Mouse (Mus musculus) adrenal gland, adult (tissue): ENCODE data around the gene Fbxw11.

Experiments
- DNase-seq, 2 experiments: peaks; one replicate each; pipeline ENCODE4 v3.0.0; 2022 to 2023; ENCODE audit warnings: low spot score in 1 of 2; ENCODE audit not compliant: inconsistent age in 2 of 2

Gene Fbxw11

DNA sequence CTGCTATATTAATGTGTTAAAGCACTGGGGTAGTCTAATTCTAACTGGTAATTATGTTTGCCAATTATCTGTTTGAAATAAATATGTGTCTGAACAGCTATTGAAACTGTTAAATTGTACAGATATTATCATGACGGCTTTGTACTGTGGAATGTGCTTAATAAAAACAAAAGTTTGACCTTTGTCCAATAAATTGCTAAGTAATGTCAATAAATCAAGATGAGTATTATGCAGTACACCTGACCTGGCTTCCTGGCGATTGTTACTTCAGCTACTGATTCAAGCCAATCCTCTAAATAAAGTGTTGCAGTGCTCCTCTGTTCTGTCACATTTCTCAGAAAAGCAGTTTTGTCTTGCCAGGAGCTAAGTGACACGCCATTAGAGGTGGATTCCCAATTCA, 104.0 kb downstream of the Fbxw11 start:
- DNase-seq, result no peak

DNA sequence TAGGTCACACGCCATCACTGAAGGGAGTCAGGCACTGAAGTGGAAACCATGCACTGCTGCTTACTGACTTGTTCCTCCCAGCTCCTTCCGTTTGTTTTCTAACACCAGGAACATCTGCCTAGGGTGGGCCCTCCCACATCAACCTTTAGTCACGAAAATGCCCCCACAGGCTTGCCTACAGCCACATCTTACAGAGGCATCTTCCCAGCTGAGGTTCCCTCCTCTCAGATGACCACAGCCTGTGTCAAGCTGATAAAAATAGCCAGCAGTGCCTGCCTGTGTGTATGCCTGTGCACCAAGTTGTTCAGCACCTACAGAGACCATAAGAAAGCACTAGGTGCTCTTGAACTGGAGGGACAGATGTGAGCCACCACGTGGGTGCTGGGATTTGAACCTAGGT, 106.3 kb downstream of the Fbxw11 start:
- no peak for DNase-seq

DNA sequence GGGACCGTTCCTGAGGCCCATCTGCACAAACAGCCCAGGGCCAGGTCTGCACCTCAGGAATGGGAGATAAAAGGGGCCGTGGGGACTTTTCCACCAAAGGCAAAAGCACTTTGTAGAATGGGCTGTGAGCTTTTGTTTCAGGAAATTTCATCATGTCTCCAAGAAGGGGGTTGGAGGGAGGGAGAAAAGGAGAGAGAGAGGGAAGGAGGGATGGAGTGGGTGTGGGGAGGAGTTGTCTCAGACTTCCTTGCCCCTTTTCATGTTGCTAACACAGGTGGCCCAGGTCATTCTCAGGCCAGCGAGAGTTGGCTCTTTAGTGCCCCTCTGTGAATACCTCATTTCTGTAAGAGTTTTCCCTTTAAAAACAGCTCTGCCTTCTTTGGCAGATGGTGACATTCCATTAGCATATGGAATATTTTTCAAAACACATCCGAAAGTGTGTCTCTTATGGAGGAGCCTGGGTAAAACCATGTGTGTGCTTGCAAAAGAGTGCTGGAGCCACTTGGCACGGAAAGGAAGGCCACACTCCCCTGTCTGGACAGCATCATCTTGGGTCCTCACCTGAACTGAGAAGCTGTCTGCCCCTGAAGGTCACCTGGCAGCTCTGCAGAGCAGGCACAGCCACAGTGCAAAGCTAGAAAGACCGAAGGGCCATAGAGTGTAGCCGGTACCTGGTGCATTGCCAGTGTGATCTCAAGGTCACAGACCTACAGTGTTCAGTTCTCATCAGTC, 109.5 kb downstream of the Fbxw11 start:
- DNase-seq, result no peak

DNA sequence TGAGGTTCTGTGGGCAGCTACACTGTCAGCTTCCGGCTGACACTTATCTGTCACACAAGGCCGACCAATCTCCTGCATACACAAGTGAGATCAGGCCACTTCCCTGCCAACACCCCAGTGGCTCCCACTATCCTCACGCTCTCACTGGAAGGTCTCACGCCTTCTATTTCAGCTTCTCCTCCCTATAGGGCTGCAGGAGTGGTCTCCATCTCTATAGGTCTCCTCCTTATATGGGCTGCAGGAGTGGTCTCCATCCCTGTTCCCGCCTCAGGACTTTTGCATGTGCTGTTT, 110.0 kb downstream of the Fbxw11 start:
- DNase-seq, result no peak

DNA sequence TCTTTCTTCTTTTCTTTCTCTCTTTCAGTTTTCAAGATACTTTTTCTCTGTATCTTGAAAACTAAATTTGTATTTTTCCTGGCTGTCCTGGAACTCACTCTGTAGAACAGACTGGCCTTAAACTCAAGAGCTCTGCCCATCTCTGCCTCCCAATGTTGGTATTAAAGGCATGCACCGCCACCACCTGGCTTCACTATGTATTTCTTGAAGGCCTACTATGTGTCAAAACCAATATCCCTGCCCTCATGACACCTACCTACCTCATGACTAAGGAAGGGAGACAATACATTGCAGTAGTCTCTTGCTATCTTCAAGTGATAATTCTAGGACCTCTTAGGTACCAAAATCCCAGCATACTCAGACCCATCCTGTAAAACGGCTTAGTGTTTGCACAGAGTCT, 110.8 kb downstream of the Fbxw11 start:
- DNase-seq, result no peak

DNA sequence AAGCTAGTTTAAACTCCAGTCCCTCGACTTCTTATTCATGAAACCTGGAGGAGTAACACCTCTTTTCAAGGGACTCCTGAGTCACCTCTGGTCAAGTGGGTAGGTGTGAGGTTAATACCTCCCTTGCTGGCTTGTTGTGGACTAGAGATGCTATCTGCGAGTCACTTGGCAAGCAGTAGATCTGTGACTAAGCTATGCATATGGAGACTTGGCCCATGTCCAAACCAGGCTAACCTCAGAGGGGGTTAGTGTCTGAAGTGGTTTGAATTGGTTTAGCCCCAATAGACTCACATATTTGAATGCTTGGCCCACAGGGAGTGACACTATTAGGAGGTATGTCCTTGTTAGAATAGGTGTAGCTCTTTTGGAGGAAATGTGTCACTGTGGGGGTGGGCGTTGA, 120.2 kb downstream of the Fbxw11 start:
- DNase-seq, result no peak

DNA sequence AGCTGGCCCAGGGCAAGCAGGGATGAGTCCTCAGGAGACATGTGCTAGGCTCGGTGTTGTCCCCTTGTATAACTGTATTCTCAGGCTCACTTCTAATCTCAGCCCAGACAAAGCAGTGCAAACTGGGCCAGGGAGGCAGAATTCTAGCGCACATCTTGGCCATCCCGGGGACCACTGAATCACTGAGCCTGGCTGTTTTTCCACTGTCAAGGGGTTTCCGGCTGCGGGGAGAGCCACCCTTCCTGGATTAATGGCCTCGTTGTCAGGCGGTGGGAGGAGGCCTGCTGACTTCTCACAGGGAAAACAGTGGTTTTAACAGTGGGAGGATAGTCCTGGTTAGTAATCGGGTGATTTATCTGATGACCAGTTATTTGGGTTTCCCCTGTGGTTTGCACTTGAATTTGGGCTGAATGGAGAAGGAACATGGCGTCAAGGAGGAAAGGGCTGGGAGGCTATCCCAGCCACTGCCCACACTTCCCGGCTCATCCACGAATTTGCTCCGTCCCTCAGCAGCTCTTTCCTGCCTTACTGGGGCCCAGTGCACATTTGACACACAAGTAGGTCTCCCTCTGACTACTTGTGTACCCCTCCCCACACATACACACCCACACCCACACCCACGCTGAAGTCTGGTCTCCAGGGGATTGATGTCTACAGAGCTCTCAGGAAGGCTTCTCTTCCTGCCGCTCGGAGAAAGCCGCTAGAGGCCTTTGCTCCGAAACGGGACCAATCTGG, 125.1 kb downstream of the Fbxw11 start:
- peak; percentile 18 to 47 for DNase-seq

DNA sequence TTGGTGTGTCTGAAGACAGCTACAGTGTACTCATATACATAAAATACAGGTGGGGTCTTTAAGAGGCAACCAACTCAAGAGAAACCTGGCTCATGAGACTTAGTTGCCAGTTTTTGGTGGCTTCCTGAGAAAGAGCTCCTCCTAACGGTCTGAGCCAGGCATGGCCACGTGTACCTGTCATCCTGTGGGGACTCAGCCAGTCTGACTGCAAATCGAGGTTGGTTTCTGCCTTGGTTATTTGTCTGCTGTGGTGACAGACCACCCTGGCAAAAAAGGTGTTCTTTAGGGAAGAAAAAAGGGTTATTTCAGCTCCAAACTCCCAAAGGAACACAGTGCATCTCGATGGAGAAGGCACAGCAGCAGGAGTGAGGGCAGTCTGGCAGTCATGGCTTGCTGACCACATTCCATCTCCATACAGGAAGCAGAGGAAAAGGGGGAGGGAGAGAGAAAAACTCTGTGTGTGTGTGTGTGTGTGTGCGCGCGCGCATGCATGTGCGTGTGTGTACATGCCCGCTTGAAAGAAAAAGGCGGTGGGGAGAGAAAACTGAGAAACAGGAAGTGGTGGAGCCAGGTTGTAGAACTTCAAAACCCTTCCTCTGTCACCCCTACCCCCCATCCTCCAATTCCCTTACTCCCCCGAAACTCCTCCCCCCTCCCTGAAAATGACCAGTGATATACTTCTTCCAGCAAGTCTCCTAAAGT, 126.3 kb downstream of the Fbxw11 start:
- DNase-seq, result peak in 1 of 2 experiments; percentile 26

DNA sequence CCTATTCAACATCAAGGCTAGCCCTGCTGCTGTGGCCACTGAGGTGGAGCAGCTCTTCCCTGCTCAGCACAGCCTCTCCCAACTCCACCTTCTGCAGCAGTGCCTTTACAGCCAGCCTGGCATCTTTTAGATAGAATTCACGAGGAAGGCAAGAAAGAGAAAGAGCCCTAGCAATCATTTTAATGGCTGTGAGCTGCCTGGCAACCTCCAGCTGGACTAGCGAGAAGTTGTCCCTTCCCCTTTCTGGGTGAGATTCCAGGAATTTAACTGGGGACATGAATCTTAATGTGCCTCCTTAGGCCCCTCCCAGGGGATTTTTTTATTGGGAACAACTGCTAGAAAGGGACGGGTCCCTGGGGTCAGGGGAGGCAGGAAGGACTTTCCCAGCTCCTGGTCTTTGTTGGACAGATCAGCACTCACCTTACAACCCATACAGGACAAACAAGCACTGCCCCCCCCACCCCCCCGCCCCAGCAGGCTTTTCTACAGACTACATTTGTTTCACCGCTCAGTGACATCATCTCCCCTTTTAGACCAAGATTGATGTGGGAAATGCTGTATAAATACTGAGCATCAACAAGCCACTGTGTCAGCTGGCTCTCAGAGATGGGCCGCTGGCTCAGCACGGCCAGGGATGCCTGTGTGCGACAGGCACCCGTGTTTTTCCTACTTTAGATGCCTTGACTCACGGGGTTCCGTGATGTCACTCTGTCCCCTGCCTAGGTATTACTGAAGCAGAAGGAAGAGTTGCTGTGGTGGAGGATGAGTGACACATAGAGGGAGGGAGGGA, 138.4 kb downstream of the Fbxw11 start:
- DNase-seq, result no peak

DNA sequence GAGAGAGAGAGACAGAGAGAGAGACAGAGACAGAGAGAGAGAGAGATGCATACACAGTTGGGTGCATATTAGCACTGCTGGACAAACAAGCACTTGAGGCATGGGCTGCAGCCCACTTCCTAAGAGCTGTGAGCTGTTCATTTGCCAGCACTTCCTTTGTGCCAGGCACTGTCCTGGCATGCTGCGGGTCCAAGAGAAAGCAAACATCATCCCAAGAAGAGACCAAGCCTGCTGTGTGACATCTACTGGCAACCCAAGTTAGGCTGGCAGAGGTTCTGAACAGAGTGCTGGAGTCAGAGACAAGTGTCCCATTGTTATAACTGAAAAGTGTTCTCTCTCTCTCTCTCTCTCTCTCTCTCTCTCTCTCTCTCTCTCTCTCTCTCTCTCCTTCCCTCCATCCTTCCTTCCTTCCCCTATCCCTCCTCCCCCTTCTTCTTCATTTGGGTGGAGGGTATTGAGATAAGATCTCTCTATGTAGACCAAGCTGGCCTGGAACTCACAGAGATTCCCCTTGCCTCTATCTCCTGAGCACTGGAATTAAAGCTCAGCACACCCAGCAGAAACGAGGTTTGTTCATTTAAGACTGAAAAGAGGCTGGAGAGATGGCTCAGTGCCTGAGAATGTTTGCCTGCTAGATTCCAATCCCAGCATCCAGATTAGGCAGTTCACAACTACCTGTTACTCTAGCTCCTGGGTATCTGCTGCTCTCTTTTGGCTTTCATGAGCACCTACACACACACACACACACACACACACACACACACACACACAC, 139.3 kb downstream of the Fbxw11 start:
- DNase-seq, result no peak

DNA sequence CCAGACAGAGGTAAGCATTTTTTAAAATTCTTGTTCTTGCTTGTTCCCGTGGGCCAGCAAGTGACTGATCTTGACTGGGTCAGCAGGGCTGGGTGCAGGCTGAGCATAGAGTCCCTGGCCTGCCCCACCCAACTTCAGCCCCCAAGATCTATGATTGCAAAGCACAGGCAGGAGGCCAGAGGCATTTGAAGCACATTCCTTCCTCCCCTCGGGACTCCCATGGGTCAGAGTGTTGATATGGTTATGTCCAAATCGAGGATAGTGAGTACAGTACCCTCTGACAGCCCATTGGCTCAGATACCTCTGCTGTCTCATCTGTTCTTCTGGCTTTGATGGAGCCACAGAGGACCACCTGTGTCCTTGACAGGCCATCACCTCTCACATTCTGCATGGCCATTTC, 140.2 kb downstream of the Fbxw11 start:
- no peak for DNase-seq

DNA sequence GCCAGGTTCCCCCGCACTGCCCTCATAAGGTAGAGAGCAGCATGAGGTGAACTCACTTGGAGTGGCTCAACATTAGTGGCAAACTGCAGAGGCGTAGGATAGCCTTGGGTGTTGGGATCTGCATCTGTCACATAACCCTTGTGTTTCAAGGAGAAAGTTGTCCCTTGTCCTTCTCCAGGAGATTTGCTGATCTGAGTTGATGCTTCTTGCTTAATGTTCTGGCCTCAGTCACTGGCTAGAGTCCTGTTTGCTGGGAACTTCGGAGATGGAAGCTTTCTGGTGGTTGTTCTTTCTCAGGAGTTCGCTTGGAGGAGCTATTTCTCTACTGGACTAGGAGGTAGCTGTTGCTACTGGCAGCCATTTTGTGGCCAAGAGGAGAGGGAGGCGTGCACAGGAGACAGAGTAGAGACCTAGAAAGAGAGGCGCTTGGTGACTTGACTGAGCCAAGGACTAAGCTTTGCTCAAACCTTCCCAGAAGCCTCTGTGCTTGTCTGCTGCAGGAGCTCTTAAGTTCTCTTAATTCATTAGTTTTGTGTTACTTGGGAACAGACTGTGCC, 143.1 kb downstream of the Fbxw11 start:
- no peak for DNase-seq

DNA sequence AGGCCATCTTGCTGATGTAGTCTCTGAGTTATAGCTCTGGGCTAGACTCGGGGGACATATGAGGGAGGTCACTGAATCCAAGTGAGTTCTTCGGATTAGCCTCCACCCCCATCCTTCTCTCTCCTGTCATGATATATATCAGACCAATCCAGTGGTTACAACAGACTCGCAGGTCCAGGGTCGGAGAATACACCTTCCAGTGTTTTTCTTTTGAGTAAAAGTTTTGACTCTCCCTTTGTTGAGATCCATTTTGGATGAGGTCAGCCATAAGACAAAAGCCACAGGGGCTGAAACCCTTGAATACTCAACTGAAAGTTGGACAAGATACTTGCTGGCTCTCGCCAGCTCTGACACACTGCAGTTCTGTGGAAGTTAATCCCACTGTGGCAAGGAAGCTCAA, 143.7 kb downstream of the Fbxw11 start:
- no peak for DNase-seq

DNA sequence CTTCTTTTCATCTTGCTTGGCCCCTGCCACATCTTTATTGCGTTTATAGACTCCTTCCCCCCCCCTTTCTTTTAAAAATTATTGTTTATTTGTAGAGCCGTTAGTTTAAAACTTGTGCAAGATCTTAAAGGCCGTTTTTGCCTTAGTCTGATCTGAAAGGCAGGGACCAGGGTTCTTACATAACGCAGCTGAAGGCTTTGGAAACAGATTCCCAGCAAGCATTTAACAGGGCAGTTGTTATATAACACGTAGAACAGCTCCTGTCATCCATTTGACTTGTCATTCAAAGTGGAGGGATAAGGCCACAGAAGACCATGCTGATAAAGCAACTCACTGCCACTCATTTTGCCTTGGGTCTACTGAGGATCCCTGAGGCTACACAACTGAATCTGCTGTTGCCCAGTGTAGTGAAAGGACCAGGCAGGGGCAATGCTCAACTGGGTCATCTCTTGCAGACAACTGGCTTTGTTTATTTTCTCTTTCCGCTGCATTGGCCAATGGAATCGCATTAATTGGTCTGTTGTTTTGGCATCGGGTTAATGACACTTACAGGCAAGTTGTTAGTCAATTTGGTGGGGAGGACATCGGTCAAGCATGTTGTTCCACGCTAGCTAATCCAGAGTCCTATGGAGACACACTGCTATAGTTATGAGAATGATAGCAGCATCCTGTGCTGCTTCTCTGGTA, 152.4 kb downstream of the Fbxw11 start:
- peak in 1 of 2 experiments; percentile 46 for DNase-seq
